Mouse (Mus musculus): Measurements from ENCODE around the gene B230219D22Rik.

Gene B230219D22Rik

DNA sequence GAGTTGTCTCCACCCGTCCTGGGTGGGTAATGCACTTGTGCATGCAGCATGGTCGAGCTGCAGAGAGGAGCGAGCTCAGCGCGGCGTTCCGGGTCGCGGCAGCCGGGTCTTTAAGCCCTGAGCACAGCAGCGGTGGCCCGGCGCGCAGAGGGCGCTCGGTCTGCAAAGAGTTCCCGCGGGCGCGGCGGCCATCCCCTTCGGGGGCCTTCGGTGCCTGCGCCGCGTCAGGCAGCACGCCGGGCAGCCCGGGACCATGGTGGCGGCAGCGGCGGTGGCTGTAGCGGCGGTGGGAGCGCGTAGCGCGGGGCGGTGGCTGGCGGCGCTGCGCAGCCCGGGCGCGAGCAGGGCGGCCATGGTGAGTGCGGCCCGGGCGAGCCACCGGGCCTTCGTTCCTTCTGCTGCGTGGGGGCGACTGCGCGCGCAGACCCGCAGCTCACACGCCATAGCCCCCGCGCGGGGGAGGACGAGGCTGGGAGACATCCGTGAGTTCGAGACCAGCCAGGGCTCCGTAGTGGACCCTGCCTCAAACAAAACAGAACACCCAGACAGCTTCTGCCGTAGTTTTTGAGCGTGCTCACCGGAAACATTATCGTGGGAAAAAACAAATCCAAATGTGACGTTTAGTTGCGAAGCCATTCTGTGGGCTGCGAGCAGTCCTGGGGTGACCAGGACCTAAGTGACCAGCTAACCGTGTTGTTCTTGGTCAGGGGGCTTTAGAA is 34.4 kb downstream of the B230219D22Rik start, which contains the start of gene Pcbd2:
TSS of gene Pcbd2 (plus strand) at position 249 of the 719 bp plus-strand sequence.
- DNase-seq (ENCODE audit: low spot score): peak; percentile 87

DNA sequence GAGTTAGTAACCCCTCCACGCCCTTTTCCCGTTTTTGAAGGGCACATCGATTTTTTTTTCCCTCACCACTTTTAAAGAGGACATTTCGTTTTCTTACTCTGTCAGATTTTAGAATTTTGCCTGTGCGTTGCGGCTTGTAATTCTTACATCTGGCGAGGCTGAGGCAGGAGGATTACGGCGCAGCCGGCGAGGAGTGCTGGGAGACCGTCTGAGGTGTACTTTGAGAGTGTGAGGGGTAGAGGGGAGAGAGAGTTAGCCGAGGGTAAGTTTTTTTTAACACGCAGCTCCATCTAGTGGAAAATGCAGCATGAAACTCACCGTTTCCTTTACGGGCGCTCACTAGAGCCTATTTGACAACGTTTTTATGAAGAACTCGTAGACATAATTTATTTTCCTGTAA is 34.9 kb downstream of the B230219D22Rik start:
- DNase-seq (ENCODE audit: low spot score): peak; percentile 81

DNA sequence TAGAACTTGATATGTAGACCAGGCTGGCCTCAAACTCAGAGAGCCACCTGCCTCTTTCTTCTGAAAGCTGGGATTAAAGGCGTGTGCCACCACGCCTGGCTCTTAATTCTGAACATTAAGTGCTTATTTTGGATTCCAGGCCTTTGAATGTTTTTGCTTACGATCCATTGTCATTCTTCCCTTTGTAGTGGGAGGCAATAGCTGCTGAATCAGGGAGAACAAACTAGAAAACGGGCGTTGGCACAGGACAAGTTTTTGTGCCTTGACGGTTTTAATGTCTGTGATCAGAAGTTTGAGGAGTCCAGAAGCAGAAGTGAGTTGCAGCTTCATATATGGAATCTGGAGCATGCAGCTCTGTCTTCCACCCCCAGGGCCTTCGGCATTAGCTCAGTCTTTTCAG is 37.8 kb downstream of the B230219D22Rik start:
- DNase-seq (ENCODE audit: low spot score): no peak

DNA sequence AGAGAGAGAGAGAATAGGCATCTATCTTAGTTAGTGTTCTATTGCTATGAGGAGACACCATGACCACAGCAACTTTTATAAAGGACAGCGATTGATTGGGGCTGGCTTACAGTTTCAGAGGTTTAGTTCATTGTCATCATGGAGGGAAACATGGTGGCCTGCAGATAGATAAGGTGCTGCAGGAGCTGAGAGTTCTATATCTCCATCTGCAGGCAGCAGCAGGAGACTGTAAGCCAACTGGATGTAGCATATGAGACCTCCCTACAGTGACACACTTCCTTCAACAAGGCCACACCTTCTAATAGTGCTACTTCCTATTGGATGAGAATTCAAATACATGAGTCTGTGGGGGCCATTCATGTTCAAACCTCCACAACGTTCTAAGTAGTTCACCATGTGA is 39.2 kb downstream of the B230219D22Rik start:
- no peak for DNase-seq (ENCODE audit: low spot score)

DNA sequence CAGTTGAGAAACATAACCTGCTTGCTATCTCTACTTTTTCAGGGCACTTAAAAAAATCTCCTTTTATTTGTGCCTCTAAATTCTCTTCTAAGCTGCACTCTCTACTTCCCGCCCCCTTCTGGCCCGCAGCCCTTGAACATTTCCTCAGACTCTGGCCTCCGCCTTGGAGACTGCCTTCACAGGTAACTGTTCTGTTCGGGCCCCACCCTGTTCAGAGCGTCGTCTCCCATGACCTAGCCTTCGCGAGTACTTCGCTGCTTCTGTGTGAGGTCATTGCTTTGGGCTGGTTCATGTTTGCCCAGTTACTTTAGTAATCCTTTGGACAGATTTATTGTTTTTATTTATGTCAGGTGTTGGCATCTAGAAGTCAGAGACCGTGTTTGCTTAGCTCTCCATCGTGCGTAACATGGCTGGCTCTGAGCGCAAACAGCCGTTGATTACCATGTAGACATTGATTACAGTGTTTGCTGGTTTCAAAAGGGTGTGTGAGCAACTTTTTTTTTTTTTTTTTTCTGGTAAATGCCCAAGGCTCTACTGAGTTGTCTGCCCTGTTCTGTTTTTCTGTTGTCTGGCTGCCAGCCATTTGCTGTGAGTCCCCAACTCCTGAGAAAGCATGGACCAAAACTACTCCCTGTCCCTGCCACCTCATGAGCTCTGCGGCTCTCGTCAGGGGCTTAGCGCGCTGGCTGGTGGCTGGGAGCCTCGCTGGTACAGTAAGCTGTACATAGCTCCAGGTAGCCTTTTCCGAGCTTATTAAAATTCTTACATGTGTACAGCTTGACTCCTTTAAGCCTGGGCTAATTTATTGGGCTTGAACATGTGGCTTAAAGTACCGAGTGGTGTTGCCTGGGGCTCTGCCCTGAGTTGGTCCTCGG is 40.9 kb downstream of the B230219D22Rik start:
- no peak for DNase-seq (ENCODE audit: low spot score)

DNA sequence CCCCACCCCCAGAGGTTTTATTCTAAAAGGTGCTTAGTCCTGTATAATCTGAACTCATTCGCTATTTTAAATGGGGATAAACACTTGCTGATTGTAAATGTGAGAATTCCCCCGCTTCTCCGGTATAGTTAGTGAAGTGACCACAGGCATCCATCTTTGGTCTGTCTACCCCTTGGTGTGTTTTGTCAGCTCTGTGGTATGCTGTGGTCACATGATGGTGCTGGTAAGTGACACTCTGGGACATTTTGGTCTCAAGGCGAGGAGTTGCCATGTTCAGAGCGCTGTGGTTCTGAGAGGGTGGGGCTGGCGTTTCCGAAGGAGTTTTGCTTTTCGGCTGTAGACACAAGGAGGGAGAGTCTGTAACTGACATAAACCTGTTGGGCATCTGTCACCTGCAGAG is 45.0 kb downstream of the B230219D22Rik start:
- DNase-seq (ENCODE audit: low spot score): no peak

DNA sequence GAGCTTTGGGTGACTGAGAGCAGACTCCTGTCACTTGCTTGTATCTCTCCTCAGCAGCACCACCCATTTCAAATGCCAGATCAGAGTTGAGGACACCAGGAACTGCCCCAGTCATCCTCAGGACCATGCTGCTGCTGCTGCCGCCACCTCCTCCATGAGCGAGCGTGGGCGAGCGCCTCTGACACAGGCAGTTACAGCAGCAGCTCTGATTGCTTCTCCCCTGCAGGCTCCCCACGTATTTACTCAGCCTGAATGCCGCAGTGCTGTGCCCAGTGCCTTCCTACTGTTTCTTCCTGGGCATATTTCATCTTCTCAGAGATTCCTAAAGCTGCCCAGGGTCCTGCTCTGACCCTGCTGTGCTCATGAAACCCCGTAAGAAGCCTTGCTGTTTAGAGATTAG is 49.4 kb downstream of the B230219D22Rik start:
- no peak for DNase-seq (ENCODE audit: low spot score)

Measured in yolk sac, embryonic 10.5 days (tissue).